Mouse (Mus musculus): ENCODE data around the gene Tmem129. TPM values are rescaled to one million over a fixed set of nuclear protein-coding genes. Genes with fewer than 3 reads are reported as not detected.

Tmem129 gene
- total RNA-seq, 1 experiment = 15.0 TPM

DNA sequence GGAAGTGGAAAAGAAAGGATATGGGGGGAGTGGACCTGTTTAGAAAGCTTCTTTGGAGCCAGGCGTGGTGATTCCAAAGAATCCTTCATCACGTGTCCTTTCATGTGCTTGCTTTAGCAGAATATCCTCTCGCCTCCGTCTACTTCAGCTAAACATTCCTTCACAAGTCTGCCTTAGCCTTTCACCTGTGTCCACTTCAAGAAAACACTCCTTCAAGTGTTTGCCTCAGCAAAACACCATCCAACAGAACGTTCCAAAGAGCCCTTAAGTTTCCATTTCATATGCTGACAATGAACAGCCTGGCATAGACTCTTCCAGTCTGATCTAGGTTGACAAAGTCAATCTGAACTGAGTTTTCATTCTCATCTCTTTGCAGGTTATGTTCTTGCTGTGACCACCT lies 20.0 kb upstream of the Tmem129 start:
- H3K9ac ChIP-seq (ENCODE audit: insufficient read depth, low read depth, low read length, poor library complexity, severe bottlenecking) = no peak overlapping the region
- H3K4me3 ChIP-seq (ENCODE audit: insufficient read depth in 1 of 2, low read depth in 1 of 2, low read length in 2 of 2, poor library complexity in 1 of 2, severe bottlenecking in 1 of 2) = no peak overlapping the region
- H3K36me3 ChIP-seq (ENCODE audit: control insufficient read depth, insufficient read depth, low read length, poor library complexity, severe bottlenecking) = peaks cover 4% of the 10 kb centered on the region; the same call in 1 of the 2 replicates
- H3K4me1 ChIP-seq (ENCODE audit: control insufficient read depth in 2 of 2, insufficient read depth in 2 of 2, low read length in 2 of 2, poor library complexity in 1 of 2) = peaks cover 2 to 5% of the 10 kb centered on the region in 2 experiments; a peak in 3 of 4 replicates
- DNase-seq (ENCODE audit: low read depth, low spot score) = no peak
- in situ Hi-C loops (cut with MboI; ENCODE audit: low sequenced_read_pairs in 2 of 2, unreplicated experiment in 2 of 2) = no loop called here
- H3K9me3 ChIP-seq (ENCODE audit: control insufficient read depth, insufficient read depth, low read depth, low read length) = no peaks in the 10 kb centered on the region
- no peak for TF ChIP-seq HCFC1 (IDR thresholded peaks at IDR 0.05; ENCODE audit: borderline replicate concordance, insufficient read depth, low read length)
- no peak for TF ChIP-seq ZC3H11A (IDR thresholded peaks at IDR 0.05; ENCODE audit: borderline replicate concordance, low read depth, low read length)
- TF ChIP-seq CHD2 (IDR thresholded peaks at IDR 0.05; ENCODE audit: low read depth, low read length) = no peak
- no peak for TF ChIP-seq MAFK (IDR thresholded peaks at IDR 0.05; ENCODE audit: insufficient read depth, low read depth, low read length)
- no peak for TF ChIP-seq ZNF384 (IDR thresholded peaks at IDR 0.05; ENCODE audit: low read depth, low read length)
- no peak overlapping the region for H3K27ac ChIP-seq (ENCODE audit: insufficient read depth, low read depth, low read length, poor library complexity, severe bottlenecking)

- Histone ChIP-seq H3K4me1 (ENCODE audit: control insufficient read depth in 2 of 2, insufficient read depth in 2 of 2, low read length in 2 of 2, poor library complexity in 1 of 2) (peaks cover 0 to under 1% of the 10 kb centered on the region in 2 experiments; a peak in 1 of 4 replicates), H3K36me3 (ENCODE audit: control insufficient read depth, insufficient read depth, low read length, poor library complexity, severe bottlenecking) (peaks cover 12% of the 10 kb centered on the region), H3K4me3 (ENCODE audit: insufficient read depth in 1 of 2, low read depth in 1 of 2, low read length in 2 of 2, poor library complexity in 1 of 2, severe bottlenecking in 1 of 2) (no peak overlapping the region), H3K27ac (ENCODE audit: insufficient read depth, low read depth, low read length, poor library complexity, severe bottlenecking) (no peak overlapping the region), H3K9ac (ENCODE audit: insufficient read depth, low read depth, low read length, poor library complexity, severe bottlenecking) (no peak overlapping the region), H3K9me3 (ENCODE audit: control insufficient read depth, insufficient read depth, low read depth, low read length) (no peaks in the 10 kb centered on the region)
- DNase-seq (ENCODE audit: low read depth, low spot score) = peak; percentile 47
- TF ChIP-seq MAFK (IDR thresholded peaks at IDR 0.05; ENCODE audit: insufficient read depth, low read depth, low read length) = no peak
- no peak for TF ChIP-seq HCFC1 (IDR thresholded peaks at IDR 0.05; ENCODE audit: borderline replicate concordance, insufficient read depth, low read length)
- TF ChIP-seq ZNF384 (IDR thresholded peaks at IDR 0.05; ENCODE audit: low read depth, low read length) = no peak
- no peak for TF ChIP-seq CHD2 (IDR thresholded peaks at IDR 0.05; ENCODE audit: low read depth, low read length)
- TF ChIP-seq ZC3H11A (IDR thresholded peaks at IDR 0.05; ENCODE audit: borderline replicate concordance, low read depth, low read length) = no peak
- in situ Hi-C loops (cut with MboI; ENCODE audit: low sequenced_read_pairs in 2 of 2, unreplicated experiment in 2 of 2) = no loop called here
Measured at GRCm38 (mm10) chr5:33675964-33676363, 17.7 kb upstream of the Tmem129 start.

DNA sequence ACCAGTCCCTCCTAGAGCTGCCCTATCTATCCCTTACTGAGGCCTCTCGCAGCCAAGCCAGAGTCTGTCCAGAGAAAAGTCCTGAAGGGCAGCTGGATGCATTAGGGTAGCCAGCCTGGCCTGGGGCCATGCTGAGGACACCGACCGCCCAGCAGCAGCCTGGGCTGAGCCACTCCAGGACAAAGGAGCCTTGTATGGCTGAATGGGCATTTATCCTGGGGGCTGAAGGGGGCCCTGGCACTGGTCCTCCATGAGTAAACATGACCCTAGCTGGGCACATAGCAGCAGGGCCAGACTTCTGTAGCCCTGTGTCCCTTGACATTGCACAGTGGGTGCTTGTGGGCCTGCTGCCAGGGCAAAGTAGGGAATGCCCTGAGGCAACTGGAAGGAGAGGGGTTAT lies 16.2 kb upstream of the Tmem129 start:
- no peaks in the 10 kb centered on the region for H3K9me3 ChIP-seq (ENCODE audit: control insufficient read depth, insufficient read depth, low read depth, low read length)
- TF ChIP-seq ZC3H11A (IDR thresholded peaks at IDR 0.05; ENCODE audit: borderline replicate concordance, low read depth, low read length) (no peak), ZNF384 (IDR thresholded peaks at IDR 0.05; ENCODE audit: low read depth, low read length) (no peak), HCFC1 (IDR thresholded peaks at IDR 0.05; ENCODE audit: borderline replicate concordance, insufficient read depth, low read length) (no peak)
- no peaks in the 10 kb centered on the region for H3K4me1 ChIP-seq (ENCODE audit: control insufficient read depth in 2 of 2, insufficient read depth in 2 of 2, low read length in 2 of 2, poor library complexity in 1 of 2)
- peaks cover 22% of the 10 kb centered on the region for H3K36me3 ChIP-seq (ENCODE audit: control insufficient read depth, insufficient read depth, low read length, poor library complexity, severe bottlenecking)
- H3K4me3 ChIP-seq (ENCODE audit: insufficient read depth in 1 of 2, low read depth in 1 of 2, low read length in 2 of 2, poor library complexity in 1 of 2, severe bottlenecking in 1 of 2) = no peak overlapping the region
- no peak overlapping the region for H3K9ac ChIP-seq (ENCODE audit: insufficient read depth, low read depth, low read length, poor library complexity, severe bottlenecking)
- no peak overlapping the region for H3K27ac ChIP-seq (ENCODE audit: insufficient read depth, low read depth, low read length, poor library complexity, severe bottlenecking)
- in situ Hi-C loops (cut with MboI; ENCODE audit: low sequenced_read_pairs in 2 of 2, unreplicated experiment in 2 of 2) = no loop called here
- DNase-seq (ENCODE audit: low read depth, low spot score) = no peak

DNA sequence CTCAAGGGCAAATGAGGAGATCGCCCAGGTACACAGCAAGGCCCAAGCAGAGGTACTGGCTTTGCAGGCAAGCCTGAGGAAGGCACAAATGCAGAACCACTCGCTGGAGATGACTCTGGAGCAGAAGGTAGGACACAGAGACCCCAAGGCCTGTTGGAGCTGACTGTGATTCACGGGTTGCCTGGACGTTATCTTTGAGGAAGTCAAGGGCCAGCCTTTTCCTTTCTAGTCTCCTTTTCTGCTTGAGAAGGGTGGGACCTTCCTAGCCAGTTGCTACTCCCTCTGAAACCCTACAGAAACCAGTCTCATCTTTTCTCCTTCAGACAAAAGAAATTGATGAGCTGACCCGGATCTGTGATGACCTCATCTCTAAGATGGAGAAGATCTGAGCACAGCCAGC lies 13.4 kb upstream of the Tmem129 start:
- H3K4me3 ChIP-seq (ENCODE audit: insufficient read depth in 1 of 2, low read depth in 1 of 2, low read length in 2 of 2, poor library complexity in 1 of 2, severe bottlenecking in 1 of 2) = no peak overlapping the region
- no peak overlapping the region for H3K9ac ChIP-seq (ENCODE audit: insufficient read depth, low read depth, low read length, poor library complexity, severe bottlenecking)
- no peak for TF ChIP-seq MAFK (IDR thresholded peaks at IDR 0.05; ENCODE audit: insufficient read depth, low read depth, low read length)
- no peak for TF ChIP-seq CHD2 (IDR thresholded peaks at IDR 0.05; ENCODE audit: low read depth, low read length)
- no peak for DNase-seq (ENCODE audit: low read depth, low spot score)
- no peaks in the 10 kb centered on the region for H3K9me3 ChIP-seq (ENCODE audit: control insufficient read depth, insufficient read depth, low read depth, low read length)
- no peak overlapping the region for H3K27ac ChIP-seq (ENCODE audit: insufficient read depth, low read depth, low read length, poor library complexity, severe bottlenecking)
- peaks cover 46% of the 10 kb centered on the region for H3K36me3 ChIP-seq (ENCODE audit: control insufficient read depth, insufficient read depth, low read length, poor library complexity, severe bottlenecking)
- no peaks in the 10 kb centered on the region; a peak in 1 of 4 replicates for H3K4me1 ChIP-seq (ENCODE audit: control insufficient read depth in 2 of 2, insufficient read depth in 2 of 2, low read length in 2 of 2, poor library complexity in 1 of 2)
- in situ Hi-C loops (cut with MboI; ENCODE audit: low sequenced_read_pairs in 2 of 2, unreplicated experiment in 2 of 2) = no loop called here

DNA sequence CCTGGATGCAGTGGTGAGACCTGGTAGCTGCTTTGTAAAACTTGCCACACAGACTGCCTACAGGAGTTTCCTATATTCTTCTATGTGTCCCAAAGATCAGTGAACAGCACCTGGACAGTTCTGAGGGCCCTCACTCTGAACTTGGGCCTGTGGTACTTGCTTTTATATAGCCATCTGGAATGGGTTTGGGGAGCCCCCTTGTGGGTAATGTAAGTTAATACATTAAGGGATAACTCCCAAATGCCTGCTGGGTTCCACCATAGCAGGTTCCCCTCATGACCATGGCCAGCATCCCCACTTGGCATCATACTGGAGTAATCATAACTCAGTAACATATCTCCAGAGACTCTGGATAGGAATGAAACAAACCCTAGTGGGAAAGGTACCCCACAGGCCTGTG lies 10.0 kb upstream of the Tmem129 start:
- Histone ChIP-seq H3K4me3 (ENCODE audit: insufficient read depth in 1 of 2, low read depth in 1 of 2, low read length in 2 of 2, poor library complexity in 1 of 2, severe bottlenecking in 1 of 2) (no peak overlapping the region), H3K27ac (ENCODE audit: insufficient read depth, low read depth, low read length, poor library complexity, severe bottlenecking) (no peak overlapping the region), H3K9ac (ENCODE audit: insufficient read depth, low read depth, low read length, poor library complexity, severe bottlenecking) (no peak overlapping the region), H3K9me3 (ENCODE audit: control insufficient read depth, insufficient read depth, low read depth, low read length) (no peaks in the 10 kb centered on the region), H3K36me3 (ENCODE audit: control insufficient read depth, insufficient read depth, low read length, poor library complexity, severe bottlenecking) (peaks cover 57% of the 10 kb centered on the region), H3K4me1 (ENCODE audit: control insufficient read depth in 2 of 2, insufficient read depth in 2 of 2, low read length in 2 of 2, poor library complexity in 1 of 2) (no peaks in the 10 kb centered on the region; a peak in 1 of 4 replicates)
- in situ Hi-C loops (cut with MboI; ENCODE audit: low sequenced_read_pairs in 2 of 2, unreplicated experiment in 2 of 2) = no loop called here
- DNase-seq (ENCODE audit: low read depth, low spot score) = peak; percentile 38
- TF ChIP-seq MAFK (IDR thresholded peaks at IDR 0.05; ENCODE audit: insufficient read depth, low read depth, low read length) (no peak), HCFC1 (IDR thresholded peaks at IDR 0.05; ENCODE audit: borderline replicate concordance, insufficient read depth, low read length) (no peak), CHD2 (IDR thresholded peaks at IDR 0.05; ENCODE audit: low read depth, low read length) (no peak), ZC3H11A (IDR thresholded peaks at IDR 0.05; ENCODE audit: borderline replicate concordance, low read depth, low read length) (no peak), ZNF384 (IDR thresholded peaks at IDR 0.05; ENCODE audit: low read depth, low read length) (no peak)
